Mouse (Mus musculus) gonadal fat pad, adult 2 months (tissue): ENCODE results near the gene Gm12355. TPM values are rescaled to one million over a fixed set of nuclear protein-coding genes. Genes with fewer than 3 reads are reported as not detected.
A peak's percentile ranks its signal among the peaks of the same experiment; 100 is the strongest.
"Not testable (repeated sequence)": the region's sequence is repeated elsewhere in the genome, so short reads cannot be mapped to it uniquely, and the experiment has no call there.

Source experiments
- DNase-seq: peaks from one replicate; pipeline ENCODE4 v3.0.0-alpha.2; 2012; ENCODE audit warnings: low read depth
- polyA plus RNA-seq: library from polyadenylated mRNA; depleted of rRNA; stranded (reverse); fragments of >200 nt; gene quantifications from 2 replicates; pipeline ENCODE4 v1.2.3, GENCODE M21; 2012; rRNA removed

Gm12355 gene
- not detected in 2 replicates for polyA plus RNA-seq

- no peak for DNase-seq
Observed at GRCm38 (mm10) chr11:98625611-98626410, at the start of gene Gm12355, which contains the start of gene Gsdma3. Gene Gm12355 (minus strand): TSS chr11:98625661. Gene Gsdma3 (plus strand): TSS chr11:98626360.

- DNase-seq, result not testable (repeated sequence)
Observed at GRCm38 (mm10) chr11:98673136-98673535, 47.7 kb upstream of the Gm12355 start.

- DNase-seq, result no peak
Observed at GRCm38 (mm10) chr11:98672482-98672881, 47.0 kb upstream of the Gm12355 start.

- DNase-seq, result no peak
Observed at GRCm38 (mm10) chr11:98671857-98672256, 46.4 kb upstream of the Gm12355 start.

- DNase-seq, result no peak
Observed at GRCm38 (mm10) chr11:98671284-98671815, 45.9 kb upstream of the Gm12355 start.

GRCm38 (mm10) chr11:98668984-98669383, 43.5 kb upstream of the Gm12355 start:
- DNase-seq, result no peak

- no peak for DNase-seq
Observed at GRCm38 (mm10) chr11:98664091-98664490, 38.6 kb upstream of the Gm12355 start, which contains the start of gene Gsdma. Gene Gsdma (plus strand): TSS chr11:98664351.

GRCm38 (mm10) chr11:98660517-98660916, 35.1 kb upstream of the Gm12355 start:
- no peak for DNase-seq

GRCm38 (mm10) chr11:98655076-98655475, 29.6 kb upstream of the Gm12355 start:
- DNase-seq, result not testable (repeated sequence)

- DNase-seq, result no peak
Observed at GRCm38 (mm10) chr11:98646459-98646858, 21.0 kb upstream of the Gm12355 start, which contains the start of gene Gsdma2. Gene Gsdma2 (plus strand): TSS chr11:98646759.

GRCm38 (mm10) chr11:98645946-98646345, 20.5 kb upstream of the Gm12355 start:
- DNase-seq, result no peak

- DNase-seq, result no peak
Observed at GRCm38 (mm10) chr11:98644757-98645156, 19.3 kb upstream of the Gm12355 start.

GRCm38 (mm10) chr11:98640091-98640490, 14.6 kb upstream of the Gm12355 start:
- no peak for DNase-seq

GRCm38 (mm10) chr11:98637501-98637900, 12.0 kb upstream of the Gm12355 start:
- DNase-seq, result no peak

GRCm38 (mm10) chr11:98635312-98635970, 10.0 kb upstream of the Gm12355 start:
- not testable (repeated sequence) for DNase-seq

GRCm38 (mm10) chr11:98630646-98631045, 5.2 kb upstream of the Gm12355 start:
- peak; percentile 54 for DNase-seq

GRCm38 (mm10) chr11:98628706-98629105, 3.2 kb upstream of the Gm12355 start:
- DNase-seq, result no peak

GRCm38 (mm10) chr11:98624381-98624780, 1.1 kb downstream of the Gm12355 start:
- DNase-seq, result not testable (repeated sequence)

GRCm38 (mm10) chr11:98623981-98624380, 1.5 kb downstream of the Gm12355 start:
- DNase-seq, result not testable (repeated sequence)

GRCm38 (mm10) chr11:98620791-98621190, 4.7 kb downstream of the Gm12355 start:
- no peak for DNase-seq

GRCm38 (mm10) chr11:98606763-98607162, 18.7 kb downstream of the Gm12355 start:
- no peak for DNase-seq

GRCm38 (mm10) chr11:98604911-98605310, 20.6 kb downstream of the Gm12355 start:
- DNase-seq, result not testable (repeated sequence)
